Mouse (Mus musculus) neutrophil, adult 65 days (primary cell): ENCODE results near the gene Gm379. TPM values are rescaled to one million over a fixed set of nuclear protein-coding genes. Genes with fewer than 3 reads are reported as not detected.

Source experiments
- total RNA-seq: library from RNA; stranded (reverse); gene quantifications from 2 replicates; pipeline ENCODE4 v1.2.4, GENCODE M21; 2023

Gene Gm379
- not detected in 2 replicates for total RNA-seq

DNA sequence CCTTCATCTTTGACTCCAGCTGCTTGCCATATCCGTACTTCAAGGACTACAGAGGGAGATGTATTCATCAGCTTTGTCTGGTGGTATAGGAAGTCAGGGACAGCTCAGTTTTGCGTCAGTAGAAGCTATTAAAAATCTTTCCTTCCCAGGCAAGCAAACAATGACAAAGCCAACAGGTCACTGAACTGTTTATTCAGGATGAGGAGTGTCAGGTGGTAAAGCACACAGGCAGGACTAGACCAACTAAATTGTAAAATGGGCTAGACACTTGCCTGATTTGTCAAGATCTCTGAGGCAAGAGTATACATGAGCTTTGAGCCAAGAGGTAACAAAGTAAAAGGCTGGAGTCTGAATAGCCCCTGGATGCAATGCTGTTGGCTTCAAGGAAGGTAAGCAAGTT lies at the start of gene Gm379:
Gm379 (minus strand) TSS at position 7 of the 400 bp plus-strand sequence.

Other genes with a start within 250 kb of the Gm379 start
- 19.4 and 27.7 TPM in 2 replicates for gene Brwd3, start 169.5 kb upstream of the Gm379 start, total RNA-seq